Mouse (Mus musculus) left cerebral cortex, postnatal 10 days (tissue): ENCODE results near the gene Scamp3. TPM values are rescaled to one million over a fixed set of nuclear protein-coding genes. Genes with fewer than 3 reads are reported as not detected.

Experiments used
- DNase-seq, 2 experiments: peaks; one replicate each; pipeline ENCODE4 v3.0.0; 2021 to 2022; ENCODE audit warnings: low spot score in 2 of 2, mixed read lengths in 1 of 2; ENCODE audit errors: extremely low spot score in 1 of 2
- intact Hi-C: fragments of 180-260 bp; cut with DNase I; formaldehyde crosslinking; loops from one replicate; pipeline ENCODE4 v1.15.1; 2025
- total RNA-seq, 2 experiments: library from RNA; stranded (reverse); gene quantifications; 2 replicates each; pipeline ENCODE4 v1.2.3; 2021

Scamp3 gene
- total RNA-seq: 10 to 100 TPM; 80.5 to 81.1 TPM

- intact Hi-C loops: no loop called here
- peak; percentile 89 to 90 for DNase-seq
Measured at GRCm38 (mm10) chr3:89177242-89178106, at the start of gene Scamp3. Gene Scamp3 (plus strand): TSS chr3:89177473.

- intact Hi-C loops: no loop called here
- no peak for DNase-seq
Measured at GRCm38 (mm10) chr3:89129908-89130307, 47.4 kb upstream of the Scamp3 start.

DNA sequence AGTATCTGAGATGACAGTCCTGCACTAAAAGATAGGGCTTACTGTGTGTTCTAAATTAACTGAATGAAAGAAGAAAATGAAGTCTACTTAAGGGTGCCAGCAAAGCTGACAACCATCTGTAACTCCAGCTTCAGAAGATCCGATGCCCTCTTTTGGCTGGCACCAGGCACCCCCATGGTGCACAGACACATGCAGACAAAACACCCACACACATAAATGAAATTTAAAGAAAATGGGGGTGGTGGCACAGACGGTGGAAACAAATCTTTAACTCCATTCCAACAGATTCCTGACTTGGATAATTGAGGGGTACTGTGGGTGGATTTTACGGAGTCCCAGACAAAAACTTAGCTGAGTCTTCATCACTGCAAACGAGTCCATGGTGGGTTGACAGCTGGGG, 45.5 kb upstream of the Scamp3 start:
- peak in 1 of 2 experiments; percentile 56 for DNase-seq

DNA sequence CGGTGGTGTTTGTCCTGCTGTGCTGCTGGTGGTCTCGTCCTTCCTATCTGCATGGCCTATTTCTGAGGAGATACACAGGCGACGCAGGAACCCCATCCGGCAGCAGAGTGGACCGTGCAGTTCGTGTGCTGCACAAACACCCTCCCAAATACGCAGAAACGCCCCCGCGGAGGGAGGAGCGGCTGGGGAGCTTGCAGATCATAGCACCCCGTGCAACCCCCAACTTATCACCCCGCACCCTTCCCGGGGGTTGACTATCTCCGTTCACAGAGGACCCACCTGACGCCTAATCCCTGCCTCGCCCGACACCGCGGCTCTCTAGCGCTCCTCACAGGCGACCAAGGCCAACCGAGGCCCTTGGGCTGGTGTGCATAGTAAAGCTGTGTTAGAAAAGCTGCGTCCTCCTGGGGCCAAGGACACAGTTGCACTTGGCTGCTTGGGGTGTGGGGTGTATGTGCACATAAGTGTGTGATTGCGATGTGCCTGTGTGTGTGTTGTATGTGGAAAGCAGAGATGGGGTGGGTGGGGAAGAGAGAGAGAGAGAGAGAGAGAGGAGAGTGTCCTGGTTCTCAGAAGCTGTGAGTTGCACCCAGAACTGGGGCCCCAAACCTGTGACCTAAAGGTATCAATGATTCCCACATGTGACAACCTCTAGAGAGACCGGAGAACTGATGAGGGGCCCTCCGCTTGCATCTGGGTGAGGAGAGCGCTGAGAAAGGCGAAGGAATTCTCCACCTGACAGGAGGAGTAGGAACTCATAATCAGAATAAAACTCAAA, 44.8 kb upstream of the Scamp3 start:
- intact Hi-C loops: no loop called here
- DNase-seq: peak in 1 of 2 experiments; percentile 63

More for the DNA sequence above, 45.5 kb upstream of the Scamp3 start:
- intact Hi-C loops: no loop called here

- intact Hi-C loops: no loop called here
- DNase-seq: no peak
Measured at GRCm38 (mm10) chr3:89133063-89133450, 44.2 kb upstream of the Scamp3 start.

DNA sequence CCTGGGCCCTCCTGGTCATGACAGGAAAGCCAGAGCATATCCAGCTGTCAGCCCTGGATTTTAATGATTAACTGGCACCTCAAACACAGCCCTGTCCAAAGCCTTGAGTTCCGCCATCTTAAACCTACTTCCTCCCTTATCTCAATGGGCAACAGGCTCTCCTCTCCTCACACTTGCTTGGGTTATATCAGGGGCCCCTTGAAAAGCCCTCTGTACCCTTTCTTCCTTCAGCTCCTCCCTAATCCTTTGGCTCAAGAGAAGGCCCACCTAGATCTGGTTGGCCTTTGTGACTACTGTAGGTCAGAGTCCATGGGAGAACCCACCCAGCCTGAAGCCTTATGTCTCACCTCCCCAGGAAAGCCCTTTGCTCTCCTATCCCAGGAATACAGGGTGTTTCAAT, 43.5 kb upstream of the Scamp3 start:
- intact Hi-C loops: no loop called here
- DNase-seq: no peak

DNA sequence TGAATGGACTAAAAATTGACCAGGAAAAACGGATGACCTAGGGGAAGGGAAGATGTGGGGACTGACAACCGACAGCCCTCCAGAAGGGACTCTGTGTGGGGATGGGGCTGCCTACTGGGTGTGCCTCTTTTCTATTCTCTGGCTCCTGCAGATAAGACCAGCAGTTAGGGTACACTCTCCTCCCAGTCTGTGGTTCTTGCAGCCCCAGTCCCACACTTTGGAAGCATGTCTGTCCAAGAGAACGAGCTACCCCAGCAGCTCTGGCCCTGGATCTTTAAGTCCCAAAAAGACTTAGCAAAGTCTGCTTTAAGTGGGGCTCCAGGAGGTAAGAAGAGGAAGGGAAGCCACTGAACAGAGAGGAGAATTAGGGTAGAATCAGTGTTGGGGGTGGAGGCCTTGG, 41.3 kb upstream of the Scamp3 start, which contains the start of gene Pklr:
Gene Pklr (plus strand): TSS at position 185 of the 400 bp plus-strand sequence.
- no peak for DNase-seq
- intact Hi-C loops: no loop called here

DNA sequence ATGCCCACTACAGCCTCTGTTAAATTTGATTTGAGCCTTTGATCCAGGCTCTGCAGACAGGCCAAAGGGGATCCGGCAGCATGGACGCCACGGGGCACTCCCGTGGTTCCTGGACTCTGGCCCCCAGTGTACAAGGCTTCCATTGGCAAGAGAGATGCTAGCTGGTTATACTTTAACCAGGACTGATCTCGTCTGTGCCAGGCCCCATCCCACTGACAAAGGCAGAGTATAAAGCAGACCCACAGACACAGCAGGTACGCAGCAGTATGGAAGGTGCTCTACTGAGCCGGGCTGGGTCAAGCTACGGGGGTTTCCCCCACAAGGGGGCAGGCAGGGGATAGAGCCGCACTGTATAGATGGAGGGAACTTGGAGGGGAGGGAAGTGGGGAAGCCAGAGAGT, 40.9 kb upstream of the Scamp3 start:
- intact Hi-C loops: no loop called here

DNA sequence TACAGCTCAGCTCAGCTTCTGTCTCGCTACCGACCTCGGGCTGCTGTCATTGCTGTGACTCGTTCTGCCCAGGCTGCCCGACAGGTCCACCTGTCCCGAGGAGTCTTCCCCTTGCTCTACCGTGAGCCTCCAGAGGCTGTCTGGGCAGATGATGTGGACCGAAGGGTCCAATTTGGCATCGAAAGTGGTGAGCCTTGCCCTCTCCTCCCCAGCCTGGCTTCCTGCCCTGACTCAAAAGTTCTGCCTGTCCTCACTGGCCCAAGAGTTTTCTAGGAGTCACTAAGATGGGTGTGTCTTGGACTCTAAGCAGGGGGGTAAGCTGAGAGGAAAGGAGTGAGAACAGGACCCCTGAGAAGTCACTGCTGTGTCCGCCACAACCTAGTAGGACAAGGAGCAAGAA, 32.5 kb upstream of the Scamp3 start:
- intact Hi-C loops: no loop called here
- DNase-seq: no peak

More for the DNA sequence above, 40.9 kb upstream of the Scamp3 start:
- no peak for DNase-seq

DNA sequence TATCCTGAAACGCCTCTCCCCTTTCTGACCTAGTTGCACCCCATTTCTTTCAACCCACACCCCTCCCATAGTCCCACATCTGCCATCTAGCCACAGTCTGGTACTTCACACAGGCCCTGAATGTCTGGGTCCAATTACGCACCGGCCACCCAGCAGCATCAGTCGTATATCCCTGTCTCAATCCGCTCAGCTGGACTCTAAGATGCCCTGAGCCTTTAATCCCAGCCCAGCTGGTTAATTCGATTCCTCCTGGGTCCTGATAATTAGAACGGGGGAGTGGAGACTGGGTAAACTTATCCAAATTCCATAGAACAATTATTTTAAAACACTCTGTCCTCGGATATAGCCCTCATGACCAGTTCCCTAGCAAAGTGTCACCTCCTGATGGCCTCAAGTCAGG, 31.7 kb upstream of the Scamp3 start:
- no peak for DNase-seq
- intact Hi-C loops: no loop called here

- intact Hi-C loops: no loop called here
- no peak for DNase-seq
Measured at GRCm38 (mm10) chr3:89147101-89147978, 29.9 kb upstream of the Scamp3 start.

DNA sequence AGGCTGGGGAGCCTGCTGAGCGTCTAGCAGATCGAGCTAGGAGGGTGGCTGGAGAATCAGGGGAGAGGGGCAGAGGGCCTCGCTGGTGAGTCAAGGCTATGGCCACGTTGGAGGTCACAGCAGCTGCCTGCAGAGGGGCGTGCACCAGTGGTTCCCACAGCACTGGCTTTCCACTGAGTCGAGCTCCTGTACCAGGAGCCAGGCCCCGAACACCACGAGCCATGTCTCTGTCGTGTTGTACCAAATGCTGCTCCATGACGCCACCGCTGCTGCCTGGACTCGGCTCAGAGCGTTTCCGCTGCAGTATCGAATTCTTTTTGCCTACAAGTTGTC, 29.3 kb upstream of the Scamp3 start:
- intact Hi-C loops: no loop called here
- no peak for DNase-seq

DNA sequence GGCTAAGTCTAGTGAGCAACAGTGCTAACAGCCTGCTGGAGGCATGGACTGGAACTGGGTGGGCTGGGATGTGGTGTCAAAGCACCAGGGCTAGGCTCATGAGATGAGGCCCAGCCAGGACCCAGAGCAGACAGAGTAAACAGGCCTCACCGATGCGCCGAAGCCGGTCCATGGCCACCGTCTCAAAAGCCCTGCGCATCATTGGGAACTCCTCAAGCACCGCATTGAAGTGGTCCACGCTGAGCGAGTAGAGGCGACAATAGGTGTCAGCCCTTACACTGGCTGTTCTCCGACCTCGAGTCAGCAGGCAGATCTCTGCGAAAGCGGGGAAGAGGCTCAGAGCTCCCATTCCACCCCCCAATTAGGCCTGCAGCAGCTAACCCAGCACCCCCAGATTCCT, 28.7 kb upstream of the Scamp3 start:
- intact Hi-C loops: no loop called here
- no peak for DNase-seq

DNA sequence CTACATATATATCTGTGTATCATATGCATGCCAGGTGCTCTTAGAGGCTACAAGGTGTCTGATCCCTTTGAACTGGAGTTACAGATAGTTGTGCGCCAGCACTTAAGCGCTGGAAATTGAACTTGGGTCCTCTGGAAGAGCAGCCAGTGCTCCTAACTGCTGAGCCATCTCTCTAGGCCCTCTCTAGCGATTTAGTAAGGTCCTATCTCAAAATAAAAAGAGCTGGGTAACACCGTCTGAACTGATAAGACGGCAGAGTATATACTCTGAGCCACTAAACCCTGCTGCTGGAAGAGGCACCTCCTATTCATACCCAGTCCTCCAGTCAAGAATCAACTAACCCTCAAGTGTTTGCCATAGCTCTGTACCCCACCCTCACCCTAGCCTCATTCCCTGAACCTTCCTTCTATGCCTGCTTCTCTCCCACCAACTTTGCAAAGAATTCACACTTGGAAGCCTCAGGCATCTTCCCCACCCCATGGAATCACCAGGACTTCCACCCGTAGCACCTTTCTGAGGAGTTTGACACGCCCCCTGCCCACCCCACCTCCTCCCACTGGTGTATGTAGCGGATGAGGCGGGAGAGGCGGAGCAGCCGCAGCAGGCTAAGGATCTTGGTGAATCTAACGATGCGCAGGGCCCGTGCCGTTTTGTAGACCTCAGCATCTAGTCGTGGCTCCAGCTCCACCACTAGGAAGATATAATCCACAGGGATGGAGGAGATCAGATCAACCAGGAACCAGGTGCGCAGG, 25.0 kb upstream of the Scamp3 start:
- DNase-seq: no peak
- intact Hi-C loops: no loop called here

GRCm38 (mm10) chr3:89156951-89157350, 20.3 kb upstream of the Scamp3 start:
- intact Hi-C loops: loop anchor here (5.0 kb wide), 1 partner anchor 40 kb away; no protein-coding TSS in a partner anchor
- no peak for DNase-seq

- intact Hi-C loops: loop anchor here (2.0 to 5.0 kb wide), 2 partner anchors 41 to 68 kb away; no protein-coding TSS in a partner anchor
- DNase-seq: no peak
Measured at GRCm38 (mm10) chr3:89158651-89159050, 18.6 kb upstream of the Scamp3 start.

DNA sequence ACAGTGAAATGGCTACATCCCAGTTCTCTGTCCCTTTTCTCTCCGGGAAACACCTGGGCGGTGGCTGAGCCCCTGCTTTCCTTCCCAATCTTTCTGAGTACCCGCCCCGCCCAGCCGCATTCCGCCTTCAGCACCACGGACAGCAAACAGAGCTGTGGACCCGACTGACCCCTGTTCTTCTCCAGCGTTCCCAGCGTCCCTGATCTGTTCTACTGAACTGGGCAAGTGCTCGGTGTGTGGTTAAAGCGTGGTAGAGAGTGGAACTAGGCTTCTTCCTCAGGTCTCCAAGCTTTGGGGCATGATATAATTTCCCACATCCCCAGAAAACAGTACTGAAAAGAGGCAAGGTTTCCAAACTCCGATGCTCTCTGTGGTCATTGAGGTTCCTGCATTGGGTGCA, 18.1 kb upstream of the Scamp3 start:
- peak in 1 of 2 experiments; percentile 67 for DNase-seq
- intact Hi-C loops: loop anchor here (2.0 to 5.0 kb wide), 2 partner anchors 42 to 68 kb away; no protein-coding TSS in a partner anchor
